12 mouse cellular contexts compared by ENCODE assay signal in the genomic region with DNA sequence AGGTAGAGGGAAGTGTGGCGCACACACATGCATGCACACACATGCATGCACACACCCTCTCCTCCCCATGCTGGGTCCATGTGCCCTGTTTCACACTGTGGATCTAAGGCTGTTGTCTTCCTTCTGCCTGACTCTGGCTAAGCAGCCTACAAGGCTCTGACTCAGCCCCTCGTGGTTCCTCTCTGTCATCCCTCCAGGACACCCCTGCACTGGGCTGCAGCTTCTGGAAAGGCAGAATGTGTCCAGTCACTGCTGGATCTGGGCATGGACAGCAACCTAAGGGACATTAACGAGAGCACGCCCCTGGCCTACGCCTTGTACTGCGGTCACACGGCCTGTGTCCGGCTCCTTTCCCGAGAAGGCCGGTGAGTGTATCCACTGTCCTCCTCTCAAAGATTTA.
DNase-seq lines count a peak whose midpoint lies in the region; ATAC-seq lines count a peak whose summit lies in the region.
"Had no signal": no experiment of that assay in that cellular context is flagged by ENCODE, and none has a peak within 500 bp of the region (broad histone marks: within the 10 kb centered on the region; RNA-seq: fewer than 3 reads in every experiment).

No protein-coding gene starts in this region.

- no peaks in the 10 kb centered on the region for H3K4me1 ChIP-seq in hindbrain, embryonic 11.5 days (replicated peaks; ENCODE audit: control insufficient read depth, insufficient read depth, low read length)
- peaks cover 7% of the 10 kb centered on the region; the same call in 1 of the 2 replicates for H3K4me1 ChIP-seq in embryonic facial prominence, embryonic 10.5 days
- H3K4me1 ChIP-seq: hindbrain, embryonic 15.5 days had no signal

- no peaks in the 10 kb centered on the region for H3K27me3 ChIP-seq in hindbrain, embryonic 11.5 days (ENCODE audit: control insufficient read depth, insufficient read depth, low read length)
- no peaks in the 10 kb centered on the region for H3K27me3 ChIP-seq in embryonic facial prominence, embryonic 10.5 days (replicated peaks; ENCODE audit: low read depth, poor library complexity, severe bottlenecking)
- H3K27me3 ChIP-seq: hindbrain, embryonic 15.5 days; limb, embryonic 15.5 days had no signal

- no peak overlapping the region for H3K27ac ChIP-seq in hindbrain, embryonic 11.5 days (ENCODE audit: low read depth, low read length)
- no peak overlapping the region; the same call in 1 of the 2 replicates for H3K27ac ChIP-seq in embryonic facial prominence, embryonic 10.5 days (replicated peaks)
- H3K27ac ChIP-seq: hindbrain, embryonic 15.5 days; limb, embryonic 15.5 days had no signal

- H3K9me3 ChIP-seq in hindbrain, embryonic 11.5 days (ENCODE audit: control insufficient read depth, low read length) = no peaks in the 10 kb centered on the region
- H3K9me3 ChIP-seq in embryonic facial prominence, embryonic 10.5 days = no peaks in the 10 kb centered on the region
- H3K9me3 ChIP-seq: hindbrain, embryonic 15.5 days; limb, embryonic 15.5 days had no signal

- no peaks in the 10 kb centered on the region for H3K36me3 ChIP-seq in hindbrain, embryonic 11.5 days (ENCODE audit: control insufficient read depth, insufficient read depth, low read length)
- H3K36me3 ChIP-seq in embryonic facial prominence, embryonic 10.5 days (replicated peaks) = no peaks in the 10 kb centered on the region
- H3K36me3 ChIP-seq: limb, embryonic 15.5 days had no signal

- H3K4me3 ChIP-seq in hindbrain, embryonic 11.5 days (ENCODE audit: low read depth, low read length) = no peak overlapping the region
- H3K4me3 ChIP-seq in embryonic facial prominence, embryonic 10.5 days = no peak overlapping the region
- H3K4me3 ChIP-seq: hindbrain, embryonic 15.5 days; limb, embryonic 15.5 days had no signal

- H3K4me2 ChIP-seq in hindbrain, embryonic 11.5 days (replicated peaks; ENCODE audit: low read depth, low read length) = no peak overlapping the region
- H3K4me2 ChIP-seq: hindbrain, embryonic 15.5 days; limb, embryonic 15.5 days; midbrain, embryonic 11.5 days had no signal

- ATAC-seq in frontal cortex, adult (ENCODE audit: low TSS enrichment) = 0 out of 2 replicates have a peak, but pooled peaks have one; percentile 27
- ATAC-seq in hindbrain, embryonic 11.5 days (ENCODE audit: low FRiP score) = no peak

- H3K9ac ChIP-seq in hindbrain, embryonic 11.5 days (ENCODE audit: low read depth, low read length) = no peak overlapping the region
- H3K9ac ChIP-seq: hindbrain, embryonic 15.5 days; limb, embryonic 15.5 days had no signal

- no peak for DNase-seq in frontal cortex, adult 2 months (ENCODE audit: extremely low spot score in 1 of 2, low spot score in 1 of 2)
- peak; percentile 27 for DNase-seq in urinary bladder, postnatal 25 days (ENCODE audit: low spot score)
- DNase-seq in urinary bladder, postnatal 4 days (ENCODE audit: low spot score in 2 of 2) = no peak
- DNase-seq in heart, adult 8-10 months (ENCODE audit: low spot score) = peak; percentile 47
- no peak for DNase-seq in embryo, embryonic 10 days (ENCODE audit: low spot score)
- no peak for DNase-seq in hindbrain, embryonic 11.5 days (ENCODE audit: low spot score)
- DNase-seq in embryonic facial prominence, embryonic 10.5 days (ENCODE audit: low spot score) = no peak
- DNase-seq: cerebellum, adult 18-20 months had no signal

- WGBS in hindbrain, embryonic 11.5 days = 88% methylated on average over 10 of the region's 10 CpGs
- WGBS in embryonic facial prominence, embryonic 10.5 days = 88% methylated on average over 10 of the region's 10 CpGs

Comparison
In these comparisons a context has a peak if more than half of its experiments do, and no peak if none do; other contexts are left out.
1. DNase-seq: peak in urinary bladder, postnatal 25 days (single experiment) and heart, adult 8-10 months (single experiment); none in frontal cortex, adult 2 months (0 of 2), urinary bladder, postnatal 4 days (0 of 2), embryo, embryonic 10 days (single experiment), hindbrain, embryonic 11.5 days (single experiment) and embryonic facial prominence, embryonic 10.5 days (single experiment).